Mouse (Mus musculus): ENCODE results near the gene St3gal2. TPM values are rescaled to one million over a fixed set of nuclear protein-coding genes. Genes with fewer than 3 reads are reported as not detected.
"Not testable (repeated sequence)": the region's sequence is repeated elsewhere in the genome, so short reads cannot be mapped to it uniquely, and the experiment has no call there.

St3gal2 gene
- polyA plus RNA-seq, 1 experiment from 2014 or later: 7.1 TPM

DNA sequence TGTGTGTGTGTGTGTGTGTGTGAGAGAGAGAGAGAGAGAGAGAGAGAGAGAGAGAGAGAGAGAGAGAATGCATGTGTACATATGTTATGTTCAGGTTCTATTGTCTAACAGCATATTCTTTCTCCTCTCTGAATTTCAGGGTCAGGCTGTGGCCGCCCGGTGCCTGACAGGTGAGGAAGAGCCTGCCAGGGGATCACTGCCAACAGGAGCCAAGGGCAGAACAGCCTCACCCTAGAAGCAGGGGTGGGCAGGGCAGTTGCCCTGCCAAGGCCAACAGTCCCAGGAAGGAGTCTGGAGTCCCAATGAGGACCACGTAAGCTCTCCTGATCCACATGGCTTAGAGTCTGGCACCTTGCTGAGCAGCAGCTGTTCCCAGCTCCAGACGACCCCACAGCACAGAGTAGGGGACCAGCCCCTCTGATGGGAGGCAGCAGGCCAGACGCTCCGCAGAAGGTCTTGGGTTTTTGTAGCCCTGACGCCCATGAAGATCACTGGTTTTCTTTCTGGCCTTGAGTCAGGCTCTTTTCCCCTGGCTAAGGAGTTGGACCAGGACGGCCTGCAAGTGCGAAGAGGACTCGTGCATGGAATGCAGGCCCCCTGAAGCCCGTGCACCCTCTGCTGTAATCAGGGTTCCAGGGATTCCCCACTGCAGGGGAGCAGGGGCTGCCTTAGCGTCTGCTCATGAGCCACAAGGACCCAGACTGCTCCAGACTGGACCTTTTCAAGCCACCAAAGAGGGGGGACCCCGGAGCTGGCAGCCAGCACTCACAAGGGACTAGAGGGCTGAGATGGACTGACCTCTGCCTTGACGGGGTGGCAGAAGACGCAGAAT, 37.1 kb downstream of the St3gal2 start:
- ATAC-seq (ENCODE audit: low FRiP score, low TSS enrichment): no peak
- WGBS: 77% methylated on average over 15 of the region's 15 CpGs
- H3K4me3 ChIP-seq (ENCODE audit: low read depth, low read length): no peak overlapping the region
- no peaks in the 10 kb centered on the region for H3K9me3 ChIP-seq (ENCODE audit: control insufficient read depth, low read length)
- H3K4me2 ChIP-seq (replicated peaks; ENCODE audit: low read depth): no peak overlapping the region
- DNase-seq (ENCODE audit: low spot score): no peak
- no peaks in the 10 kb centered on the region for H3K4me1 ChIP-seq (replicated peaks; ENCODE audit: control insufficient read depth, insufficient read depth)
- no peaks in the 10 kb centered on the region for H3K27me3 ChIP-seq (ENCODE audit: control insufficient read depth, insufficient read depth, low read length)
- H3K27ac ChIP-seq (replicated peaks): no peak overlapping the region
- TF ChIP-seq CTCF (IDR thresholded peaks at IDR 0.05; ENCODE audit: low read depth) (no peak), EP300 (optimal IDR thresholded peaks at IDR 0.05) (no peak)
- H3K9ac ChIP-seq (ENCODE audit: low read length): no peak overlapping the region
- peaks cover 4% of the 10 kb centered on the region; the same call in 1 of the 2 replicates for H3K36me3 ChIP-seq (ENCODE audit: control insufficient read depth, insufficient read depth, low read length)

DNA sequence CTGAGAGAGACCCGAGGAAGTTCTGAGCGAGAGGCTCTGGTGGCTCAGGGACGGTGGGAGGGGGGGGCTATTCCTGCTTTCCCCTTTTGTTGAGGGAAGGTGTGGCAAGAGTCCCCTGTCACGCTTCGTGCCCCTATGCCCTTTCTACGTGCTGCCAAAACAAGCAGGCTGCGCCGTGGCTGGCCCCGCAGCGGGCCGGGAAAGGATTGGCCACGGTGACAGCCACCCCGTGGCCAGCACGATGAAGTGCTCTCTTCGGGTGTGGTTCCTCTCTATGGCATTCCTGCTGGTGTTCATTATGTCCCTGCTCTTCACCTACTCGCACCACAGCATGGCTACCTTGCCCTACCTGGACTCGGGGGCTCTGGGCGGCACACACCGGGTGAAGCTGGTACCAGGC, 37.7 kb downstream of the St3gal2 start:
- H3K27ac ChIP-seq (replicated peaks): no peak overlapping the region
- ATAC-seq (ENCODE audit: low FRiP score, low TSS enrichment) (no peak), DNase-seq (ENCODE audit: low spot score) (no peak)
- TF ChIP-seq EP300 (optimal IDR thresholded peaks at IDR 0.05): no peak
- no peak for TF ChIP-seq CTCF (IDR thresholded peaks at IDR 0.05; ENCODE audit: low read depth)
- H3K27me3 ChIP-seq (ENCODE audit: control insufficient read depth, insufficient read depth, low read length): no peaks in the 10 kb centered on the region
- H3K36me3 ChIP-seq (ENCODE audit: control insufficient read depth, insufficient read depth, low read length): peaks cover 6% of the 10 kb centered on the region; the same call in 1 of the 2 replicates
- no peak overlapping the region for H3K4me3 ChIP-seq (ENCODE audit: low read depth, low read length)
- H3K4me2 ChIP-seq (replicated peaks; ENCODE audit: low read depth): no peak overlapping the region
- no peaks in the 10 kb centered on the region for H3K4me1 ChIP-seq (replicated peaks; ENCODE audit: control insufficient read depth, insufficient read depth)
- 89% methylated on average over 19 of the region's 19 CpGs for WGBS
- H3K9ac ChIP-seq (ENCODE audit: low read length): no peak overlapping the region
- H3K9me3 ChIP-seq (ENCODE audit: control insufficient read depth, low read length): no peaks in the 10 kb centered on the region

DNA sequence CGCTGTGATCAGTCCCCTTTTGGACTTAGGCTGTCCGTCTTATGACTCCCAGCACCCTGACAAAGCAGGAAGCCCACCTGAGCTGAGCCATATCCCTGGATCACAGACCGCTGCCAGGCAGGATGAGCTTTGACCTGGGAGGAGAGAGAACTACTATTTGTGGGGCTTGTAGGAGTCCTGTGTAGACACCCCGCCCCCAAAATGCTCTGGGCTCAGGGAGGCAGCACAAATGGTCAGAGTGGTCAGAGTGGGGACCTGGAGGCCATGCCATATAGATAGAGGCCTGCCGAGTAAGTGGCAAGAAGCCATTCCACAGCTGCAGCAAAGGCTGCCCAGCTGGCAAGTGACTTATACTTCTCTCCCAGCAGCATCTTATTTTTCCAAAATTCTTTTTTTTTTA, 38.4 kb downstream of the St3gal2 start:
- Histone ChIP-seq H3K9ac (ENCODE audit: low read length) (no peak overlapping the region), H3K4me2 (replicated peaks; ENCODE audit: low read depth) (no peak overlapping the region), H3K4me3 (ENCODE audit: low read depth, low read length) (no peak overlapping the region), H3K27ac (replicated peaks) (no peak overlapping the region), H3K27me3 (ENCODE audit: control insufficient read depth, insufficient read depth, low read length) (no peaks in the 10 kb centered on the region), H3K9me3 (ENCODE audit: control insufficient read depth, low read length) (no peaks in the 10 kb centered on the region), H3K4me1 (replicated peaks; ENCODE audit: control insufficient read depth, insufficient read depth) (no peaks in the 10 kb centered on the region), H3K36me3 (ENCODE audit: control insufficient read depth, insufficient read depth, low read length) (peaks cover 6% of the 10 kb centered on the region; the same call in 1 of the 2 replicates)
- 95% methylated on average over 5 of the region's 5 CpGs for whole genome bisulfite sequencing
- no peak for ATAC-seq (ENCODE audit: low FRiP score, low TSS enrichment)
- TF ChIP-seq CTCF (IDR thresholded peaks at IDR 0.05; ENCODE audit: low read depth) (no peak), EP300 (optimal IDR thresholded peaks at IDR 0.05) (no peak)
- no peak for DNase-seq (ENCODE audit: low spot score)

DNA sequence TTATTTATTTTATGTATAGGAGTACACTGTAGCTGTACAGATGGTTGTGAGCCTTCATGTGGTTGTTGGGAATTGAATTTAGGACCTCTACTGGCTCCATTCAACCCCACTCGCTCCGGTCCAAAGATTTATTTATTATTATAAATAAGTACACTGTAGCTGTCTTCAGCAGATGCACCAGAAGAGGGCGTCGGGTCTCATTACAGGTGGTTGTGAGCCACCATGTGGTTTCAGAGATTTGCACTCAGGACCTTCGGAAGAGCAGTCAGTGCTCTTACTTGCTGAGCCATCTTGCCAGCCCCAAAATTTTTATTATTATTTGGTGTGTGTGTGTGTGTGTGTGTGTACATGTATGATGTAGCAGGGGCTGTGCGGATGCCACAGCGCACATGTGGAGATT, 38.8 kb downstream of the St3gal2 start:
- not testable (repeated sequence) for H3K36me3 ChIP-seq (ENCODE audit: control insufficient read depth, insufficient read depth, low read length); H3K4me1 ChIP-seq (replicated peaks; ENCODE audit: control insufficient read depth, insufficient read depth); H3K4me3 ChIP-seq (ENCODE audit: low read depth, low read length); H3K4me2 ChIP-seq (replicated peaks; ENCODE audit: low read depth); H3K27me3 ChIP-seq (ENCODE audit: control insufficient read depth, insufficient read depth, low read length); H3K9me3 ChIP-seq (ENCODE audit: control insufficient read depth, low read length); DNase-seq (ENCODE audit: low spot score); H3K9ac ChIP-seq (ENCODE audit: low read length); H3K27ac ChIP-seq (replicated peaks); ATAC-seq (ENCODE audit: low FRiP score, low TSS enrichment)
- TF ChIP-seq CTCF (IDR thresholded peaks at IDR 0.05; ENCODE audit: low read depth): peak; percentile 17
- WGBS: 94% methylated on average over 7 of the region's 7 CpGs

DNA sequence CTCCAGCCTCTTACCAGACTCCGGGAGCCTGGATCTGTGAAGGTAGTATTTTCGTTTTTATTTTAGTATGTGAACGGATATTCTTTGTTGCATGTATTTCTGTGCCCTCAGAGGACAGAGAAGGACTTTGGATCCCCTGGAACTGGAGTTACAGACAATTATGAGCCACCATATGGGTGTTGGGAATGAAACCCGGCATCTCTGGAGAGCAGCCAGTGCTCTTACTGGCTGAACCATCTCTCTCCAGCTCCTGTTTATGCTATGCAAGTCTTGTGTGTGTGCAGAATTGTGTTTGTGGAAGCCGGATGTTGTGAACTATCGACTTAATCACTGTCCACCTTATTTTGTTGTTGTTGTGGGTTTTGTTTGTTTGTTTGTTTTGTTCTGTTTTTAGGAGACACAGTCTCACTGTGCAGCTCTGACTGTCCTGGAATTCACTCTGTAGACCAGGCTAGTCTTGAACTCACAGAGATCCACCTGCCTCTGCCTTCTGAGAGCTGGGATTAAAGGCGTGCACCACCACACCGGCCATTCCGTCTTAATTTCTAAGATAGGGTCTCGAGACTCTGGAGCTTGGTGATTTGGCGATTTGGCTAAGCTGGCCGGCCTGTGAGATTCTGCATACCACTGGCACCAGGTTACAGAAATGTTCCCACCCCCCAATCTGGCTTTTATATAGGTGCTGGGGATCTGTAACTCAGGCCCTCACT, 39.5 kb downstream of the St3gal2 start:
- Histone ChIP-seq H3K4me2 (replicated peaks; ENCODE audit: low read depth) (no peak overlapping the region), H3K27ac (replicated peaks) (no peak overlapping the region), H3K9ac (ENCODE audit: low read length) (no peak overlapping the region), H3K4me1 (replicated peaks; ENCODE audit: control insufficient read depth, insufficient read depth) (no peaks in the 10 kb centered on the region), H3K4me3 (ENCODE audit: low read depth, low read length) (no peak overlapping the region), H3K27me3 (ENCODE audit: control insufficient read depth, insufficient read depth, low read length) (no peaks in the 10 kb centered on the region), H3K9me3 (ENCODE audit: control insufficient read depth, low read length) (no peaks in the 10 kb centered on the region), H3K36me3 (ENCODE audit: control insufficient read depth, insufficient read depth, low read length) (peaks cover 6% of the 10 kb centered on the region; the same call in 1 of the 2 replicates)
- TF ChIP-seq CTCF (IDR thresholded peaks at IDR 0.05; ENCODE audit: low read depth) (no peak), EP300 (optimal IDR thresholded peaks at IDR 0.05) (no peak)
- ATAC-seq (ENCODE audit: low FRiP score, low TSS enrichment): no peak
- 92% methylated on average over 12 of the region's 12 CpGs for WGBS
- no peak for DNase-seq (ENCODE audit: low spot score)

DNA sequence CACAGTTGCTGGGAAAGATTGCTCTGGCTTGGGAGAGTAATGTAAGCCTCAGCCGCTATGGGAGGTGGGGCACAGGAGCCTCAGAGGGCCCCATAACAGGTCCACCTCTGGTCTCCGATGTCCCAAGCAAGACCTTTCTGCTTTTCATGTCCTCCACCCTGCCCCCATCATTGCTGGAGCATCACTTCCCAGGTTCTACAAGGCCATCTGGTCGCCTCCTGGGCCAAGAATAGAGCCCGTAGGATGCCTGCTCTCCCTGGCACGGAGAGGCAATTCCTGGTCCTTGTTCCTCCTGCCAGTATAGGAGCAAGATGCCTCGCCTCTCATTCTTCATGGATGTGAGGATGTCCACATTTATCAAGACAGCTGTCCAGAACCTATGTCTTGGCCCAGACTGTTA, 40.2 kb downstream of the St3gal2 start:
- peaks cover 6% of the 10 kb centered on the region; the same call in 1 of the 2 replicates for H3K36me3 ChIP-seq (ENCODE audit: control insufficient read depth, insufficient read depth, low read length)
- ATAC-seq (ENCODE audit: low FRiP score, low TSS enrichment) (no peak), DNase-seq (ENCODE audit: low spot score) (no peak)
- no peak overlapping the region for H3K27ac ChIP-seq (replicated peaks)
- no peaks in the 10 kb centered on the region for H3K27me3 ChIP-seq (ENCODE audit: control insufficient read depth, insufficient read depth, low read length)
- H3K4me1 ChIP-seq (replicated peaks; ENCODE audit: control insufficient read depth, insufficient read depth): no peaks in the 10 kb centered on the region
- no peaks in the 10 kb centered on the region for H3K9me3 ChIP-seq (ENCODE audit: control insufficient read depth, low read length)
- no peak overlapping the region for H3K9ac ChIP-seq (ENCODE audit: low read length)
- H3K4me2 ChIP-seq (replicated peaks; ENCODE audit: low read depth): no peak overlapping the region
- WGBS: 89% methylated on average over 6 of the region's 6 CpGs
- no peak overlapping the region for H3K4me3 ChIP-seq (ENCODE audit: low read depth, low read length)
- no peak for TF ChIP-seq CTCF (IDR thresholded peaks at IDR 0.05; ENCODE audit: low read depth)
- TF ChIP-seq EP300 (optimal IDR thresholded peaks at IDR 0.05): no peak

Data from stomach, postnatal 0 days (tissue).